Mouse (Mus musculus) limb, embryonic 13.5 days (tissue): ENCODE data around the gene Ust. TPM values are rescaled to one million over a fixed set of nuclear protein-coding genes. Genes with fewer than 3 reads are reported as not detected.
A peak's percentile ranks its signal among the peaks of the same experiment; 100 is the strongest.

Source experiments
- ATAC-seq: fragments of 200-750 bp; cut with Nextera tagmentation; 2 replicates; pipeline ENCODE4 v1.8.0; 2017; ENCODE audit warnings: low read depth, moderate number of reproducible peaks, moderate TSS enrichment; ENCODE audit not compliant: low FRiP score
- H3K27ac ChIP-seq: fragments of 300-500 bp; sonication (generic); 2 replicates; pipeline ENCODE4 v1.5.1; 2015; ENCODE audit warnings: inconsistent platforms, mild to moderate bottlenecking, moderate library complexity
- H3K27me3 ChIP-seq: fragments of 300-500 bp; sonication (generic); 2 replicates; pipeline ENCODE4 v1.6.1; 2015; ENCODE audit warnings: mild to moderate bottlenecking, inconsistent platforms
- H3K36me3 ChIP-seq: fragments of 300-500 bp; sonication (generic); 2 replicates; pipeline ENCODE4 v1.6.1; 2015; ENCODE audit warnings: inconsistent platforms, mild to moderate bottlenecking, moderate library complexity
- H3K4me1 ChIP-seq: fragments of 300-500 bp; sonication (generic); 2 replicates; pipeline ENCODE4 v1.6.1; 2015; ENCODE audit warnings: inconsistent platforms
- H3K4me2 ChIP-seq: fragments of 300-500 bp; sonication (generic); replicated peaks from 2 replicates; pipeline ENCODE4 v1.6.1; 2015; ENCODE audit warnings: inconsistent platforms, mild to moderate bottlenecking, moderate library complexity
- H3K4me3 ChIP-seq: fragments of 300-500 bp; sonication (generic); 2 replicates; pipeline ENCODE4 v1.5.1; 2015; ENCODE audit warnings: moderate library complexity, mild to moderate bottlenecking, inconsistent platforms
- H3K9ac ChIP-seq: fragments of 300-500 bp; sonication (generic); 2 replicates; pipeline ENCODE4 v1.6.1; 2015; ENCODE audit warnings: mild to moderate bottlenecking, inconsistent platforms
- H3K9me3 ChIP-seq: fragments of 300-500 bp; sonication (generic); 2 replicates; pipeline ENCODE4 v1.6.1; 2016; ENCODE audit warnings: inconsistent platforms
- WGBS: fragments of 180-500 bp; shearing (Covaris S2); methylation state at CpG from one replicate; pipeline ENCODE4 v1.1.7; 2015; 5-methylcytosine and 5-hydroxymethylcytosine counted together
- polyA plus RNA-seq: library from polyadenylated mRNA; unstranded; fragments of >200 nt; fragmentation: Nextera tagmentation; extraction: Ambion mirVana; gene quantifications from 2 replicates; pipeline ENCODE4 v1.2.1, GENCODE M21; 2015

Gene Ust
- polyA plus RNA-seq, 1 experiment from 2014 or later = 9.1 TPM

GRCm38 (mm10) chr10:8419496-8420009 is 99.1 kb downstream of the Ust start:
- peak; percentile 54; the same call in 1 of the 2 replicates for ATAC-seq
- H3K4me2 ChIP-seq = no peak overlapping the region
- 60% methylated on average over 6 of the region's 6 CpGs for WGBS
- peaks cover 6% of the 10 kb centered on the region; the same call in 1 of the 2 replicates for H3K4me1 ChIP-seq
- no peaks in the 10 kb centered on the region for H3K9me3 ChIP-seq
- no peak overlapping the region for H3K4me3 ChIP-seq
- H3K27ac ChIP-seq = no peak overlapping the region
- no peaks in the 10 kb centered on the region for H3K27me3 ChIP-seq
- no peak overlapping the region for H3K9ac ChIP-seq
- H3K36me3 ChIP-seq = no peaks in the 10 kb centered on the region

DNA sequence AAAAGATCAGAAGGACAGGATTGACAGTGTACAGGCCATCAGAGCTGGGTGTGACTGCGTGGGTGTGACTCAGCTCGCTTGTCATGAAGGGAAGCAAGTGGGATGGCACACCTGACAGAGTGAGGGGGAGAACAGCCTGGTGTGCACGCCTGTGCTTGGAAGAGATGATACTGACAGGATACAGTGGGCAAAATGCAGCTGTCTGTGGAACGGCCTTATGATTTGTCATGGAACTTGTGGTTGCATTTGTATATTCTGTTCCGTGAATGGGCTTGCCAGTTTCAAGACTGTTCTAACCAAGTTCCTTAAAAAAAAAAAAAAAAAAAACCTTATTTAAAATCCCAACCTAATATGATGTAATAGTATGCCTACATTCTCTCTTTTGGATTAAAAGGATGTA is 103.2 kb downstream of the Ust start:
- Histone ChIP-seq H3K4me1 (peaks cover 6% of the 10 kb centered on the region; the same call in 1 of the 2 replicates), H3K4me2 (no peak overlapping the region), H3K4me3 (no peak overlapping the region), H3K27ac (no peak overlapping the region), H3K36me3 (no peaks in the 10 kb centered on the region), H3K9ac (no peak overlapping the region), H3K27me3 (no peaks in the 10 kb centered on the region), H3K9me3 (no peaks in the 10 kb centered on the region)
- ATAC-seq = no peak
- 90% methylated on average over 5 of the region's 5 CpGs for WGBS

GRCm38 (mm10) chr10:8415036-8415435 is 103.6 kb downstream of the Ust start:
- Histone ChIP-seq H3K4me3 (no peak overlapping the region), H3K9me3 (no peaks in the 10 kb centered on the region), H3K4me2 (no peak overlapping the region), H3K9ac (no peak overlapping the region), H3K27ac (no peak overlapping the region), H3K27me3 (no peaks in the 10 kb centered on the region), H3K36me3 (no peaks in the 10 kb centered on the region), H3K4me1 (peaks cover 6% of the 10 kb centered on the region; the same call in 1 of the 2 replicates)
- no peak for ATAC-seq
- WGBS = 90% methylated on average over 7 of the region's 7 CpGs

DNA sequence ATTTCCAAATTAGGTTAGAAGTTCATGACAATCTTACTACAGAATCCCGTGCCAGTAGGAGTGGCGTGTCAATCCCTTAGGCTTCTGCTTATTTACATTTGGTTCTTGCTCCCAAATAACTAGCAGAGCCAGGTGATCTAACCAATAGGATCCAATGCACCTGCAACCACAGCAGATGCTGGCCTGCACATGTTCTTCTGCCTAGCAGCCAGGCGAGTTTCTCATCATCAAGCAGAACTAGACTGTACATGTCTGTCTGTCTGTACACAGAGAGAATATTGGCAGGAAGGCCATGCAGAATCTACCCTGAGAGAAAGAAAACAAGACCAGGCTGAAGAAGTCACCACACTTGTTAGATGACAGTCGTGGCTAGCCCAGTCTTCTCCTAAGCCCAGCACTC is 113.5 kb downstream of the Ust start:
- Histone ChIP-seq H3K27ac (no peak overlapping the region), H3K36me3 (no peaks in the 10 kb centered on the region), H3K4me3 (no peak overlapping the region), H3K4me1 (no peaks in the 10 kb centered on the region), H3K27me3 (no peaks in the 10 kb centered on the region), H3K4me2 (no peak overlapping the region), H3K9me3 (no peaks in the 10 kb centered on the region), H3K9ac (no peak overlapping the region)
- ATAC-seq = no peak
- WGBS = 84% methylated on average over 4 of the region's 4 CpGs

DNA sequence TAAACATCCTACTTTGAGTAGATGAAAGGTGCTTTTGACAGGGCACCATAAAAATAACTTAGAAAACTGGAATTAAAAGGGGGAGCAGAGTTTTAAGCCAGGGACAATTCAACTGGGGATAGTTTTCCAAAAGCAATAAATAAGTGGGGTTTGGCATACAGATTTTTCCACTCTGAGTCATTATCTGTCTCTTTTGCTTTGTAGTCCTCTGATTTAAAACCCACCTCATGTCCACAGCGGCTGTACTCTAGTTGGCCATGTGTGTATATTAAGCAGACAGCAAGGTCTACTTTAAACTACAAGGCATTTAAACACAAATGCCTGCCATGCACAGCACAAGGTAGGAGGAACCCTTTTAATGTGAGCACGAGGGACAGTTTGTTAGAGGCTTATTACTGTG is 126.4 kb downstream of the Ust start:
- Histone ChIP-seq H3K27me3 (no peaks in the 10 kb centered on the region), H3K36me3 (no peaks in the 10 kb centered on the region), H3K4me3 (no peak overlapping the region), H3K9ac (no peak overlapping the region), H3K27ac (no peak overlapping the region), H3K4me1 (peaks cover 15% of the 10 kb centered on the region), H3K4me2 (no peak overlapping the region), H3K9me3 (no peaks in the 10 kb centered on the region)
- WGBS = 58% methylated on average over 2 of the region's 2 CpGs
- ATAC-seq = no peak

DNA sequence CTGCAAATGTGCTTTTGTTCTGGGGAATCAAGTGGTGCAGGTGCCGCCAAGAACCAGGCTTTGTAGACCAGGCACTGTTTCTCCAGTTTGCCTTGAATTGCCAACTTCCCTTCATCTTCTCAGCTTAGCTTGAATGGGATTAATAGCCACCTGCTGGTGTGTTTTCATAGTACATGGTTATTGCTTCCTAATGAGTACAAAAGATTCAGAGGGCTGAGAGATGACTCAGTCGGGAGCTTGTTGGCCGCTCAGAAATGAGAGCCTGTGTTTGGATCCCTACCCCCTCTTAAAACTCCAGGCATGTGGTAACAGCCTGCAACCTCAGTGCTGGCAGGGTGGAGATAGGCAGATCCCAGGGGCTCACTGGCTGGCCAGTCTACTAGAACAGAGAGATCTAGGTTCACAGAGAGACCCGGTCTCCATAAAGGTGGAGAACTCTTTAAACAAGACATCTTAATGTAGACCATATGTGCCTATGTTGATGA is 127.3 kb downstream of the Ust start:
- no peak overlapping the region for H3K4me2 ChIP-seq
- H3K27me3 ChIP-seq = no peaks in the 10 kb centered on the region
- no peak overlapping the region for H3K27ac ChIP-seq
- H3K36me3 ChIP-seq = no peaks in the 10 kb centered on the region
- peak; percentile 67 for ATAC-seq
- peaks cover 15% of the 10 kb centered on the region for H3K4me1 ChIP-seq
- no peak overlapping the region for H3K9ac ChIP-seq
- no peaks in the 10 kb centered on the region for H3K9me3 ChIP-seq
- 32% methylated on average over 4 of the region's 4 CpGs for WGBS
- no peak overlapping the region for H3K4me3 ChIP-seq

DNA sequence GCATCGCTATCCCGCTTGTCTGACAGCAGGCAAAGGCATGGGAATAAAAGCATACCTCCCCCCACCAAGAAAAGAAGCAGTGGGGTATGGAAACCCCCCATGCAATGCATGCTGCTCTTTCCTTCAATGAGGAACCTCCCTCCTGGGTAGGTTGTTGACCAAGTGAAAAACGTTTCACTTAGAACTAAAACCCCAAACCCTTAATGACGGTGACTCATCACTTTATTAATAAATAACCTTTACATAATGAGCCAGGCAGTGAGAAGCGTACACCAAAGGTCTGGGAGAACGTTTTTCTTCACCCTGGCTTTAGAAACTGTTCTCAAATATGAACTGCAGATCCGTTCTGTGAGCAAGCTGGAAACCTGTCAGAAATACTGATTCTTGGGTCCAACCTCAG is 130.4 kb downstream of the Ust start:
- no peak overlapping the region for H3K4me2 ChIP-seq
- no peak overlapping the region for H3K9ac ChIP-seq
- H3K27ac ChIP-seq = no peak overlapping the region
- H3K4me1 ChIP-seq = peaks cover 15% of the 10 kb centered on the region
- no peaks in the 10 kb centered on the region for H3K36me3 ChIP-seq
- 78% methylated on average over 7 of the region's 7 CpGs for WGBS
- ATAC-seq = no peak
- no peaks in the 10 kb centered on the region for H3K27me3 ChIP-seq
- no peaks in the 10 kb centered on the region for H3K9me3 ChIP-seq
- no peak overlapping the region for H3K4me3 ChIP-seq

- H3K4me3 ChIP-seq = no peak overlapping the region
Measured at GRCm38 (mm10) chr10:8369894-8370500, 148.6 kb downstream of the Ust start.

GRCm38 (mm10) chr10:8365816-8366215 is 152.8 kb downstream of the Ust start:
- H3K9me3 ChIP-seq = no peaks in the 10 kb centered on the region
- 64% methylated on average over 1 of the region's 1 CpGs for WGBS
- H3K36me3 ChIP-seq = no peaks in the 10 kb centered on the region
- H3K27me3 ChIP-seq = no peaks in the 10 kb centered on the region
- H3K4me2 ChIP-seq = no peak overlapping the region
- no peak for ATAC-seq
- no peak overlapping the region for H3K9ac ChIP-seq
- no peak overlapping the region for H3K4me3 ChIP-seq
- H3K27ac ChIP-seq = no peak overlapping the region
- no peaks in the 10 kb centered on the region for H3K4me1 ChIP-seq

More at GRCm38 (mm10) chr10:8369894-8370500, 148.6 kb downstream of the Ust start:
- no peaks in the 10 kb centered on the region for H3K4me1 ChIP-seq
- H3K9me3 ChIP-seq = no peaks in the 10 kb centered on the region
- H3K4me2 ChIP-seq = no peak overlapping the region
- WGBS = 70% methylated on average over 10 of the region's 10 CpGs
- no peak overlapping the region for H3K27ac ChIP-seq
- no peak overlapping the region for H3K9ac ChIP-seq
- H3K27me3 ChIP-seq = no peaks in the 10 kb centered on the region
- no peak for ATAC-seq
- no peaks in the 10 kb centered on the region for H3K36me3 ChIP-seq

GRCm38 (mm10) chr10:8364182-8364581 is 154.4 kb downstream of the Ust start:
- Histone ChIP-seq H3K36me3 (no peaks in the 10 kb centered on the region), H3K27ac (no peak overlapping the region), H3K4me3 (no peak overlapping the region), H3K27me3 (no peaks in the 10 kb centered on the region), H3K4me2 (no peak overlapping the region), H3K4me1 (no peaks in the 10 kb centered on the region), H3K9ac (no peak overlapping the region), H3K9me3 (no peaks in the 10 kb centered on the region)
- 72% methylated on average over 3 of the region's 3 CpGs for WGBS
- no peak for ATAC-seq

DNA sequence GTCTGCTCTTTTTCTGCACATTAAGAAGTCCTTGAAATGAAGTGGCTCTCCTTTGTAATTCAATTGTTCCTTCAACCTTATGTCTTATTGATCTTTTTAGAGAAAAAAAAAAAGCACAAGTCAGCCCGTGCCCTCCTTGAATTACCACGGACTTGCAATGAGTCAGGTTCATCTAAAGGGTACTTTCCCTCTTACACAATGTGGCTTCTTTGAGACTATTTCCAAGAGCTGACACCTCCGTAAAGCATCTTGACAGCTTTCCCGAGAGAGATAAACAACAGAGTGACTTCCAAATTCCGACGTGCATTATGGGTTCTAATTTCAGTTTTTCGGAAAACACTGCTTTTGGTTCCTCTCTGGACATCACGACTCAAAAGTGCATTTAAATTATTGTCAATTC is 155.3 kb downstream of the Ust start:
- Histone ChIP-seq H3K4me1 (no peaks in the 10 kb centered on the region), H3K27me3 (no peaks in the 10 kb centered on the region), H3K36me3 (no peaks in the 10 kb centered on the region), H3K9me3 (no peaks in the 10 kb centered on the region), H3K9ac (no peak overlapping the region), H3K4me3 (no peak overlapping the region), H3K4me2 (no peak overlapping the region), H3K27ac (no peak overlapping the region)
- no peak for ATAC-seq
- WGBS = 55% methylated on average over 8 of the region's 8 CpGs

- no peaks in the 10 kb centered on the region for H3K27me3 ChIP-seq
- no peaks in the 10 kb centered on the region for H3K4me1 ChIP-seq
- no peaks in the 10 kb centered on the region for H3K9me3 ChIP-seq
- no peak for ATAC-seq
- H3K4me2 ChIP-seq = no peak overlapping the region
- H3K27ac ChIP-seq = no peak overlapping the region
- no peak overlapping the region for H3K9ac ChIP-seq
- WGBS = 86% methylated on average over 15 of the region's 15 CpGs
- no peaks in the 10 kb centered on the region for H3K36me3 ChIP-seq
- no peak overlapping the region for H3K4me3 ChIP-seq
Measured at GRCm38 (mm10) chr10:8358286-8359045, 160.2 kb downstream of the Ust start.
